Mouse (Mus musculus): ENCODE data around the gene Daam1.

- no peak for TF ChIP-seq CTCF (IDR thresholded peaks at IDR 0.05)
- TF ChIP-seq EP300 (IDR thresholded peaks at IDR 0.05) = no peak
Measured at GRCm38 (mm10) chr12:71784666-71785255, 46.1 kb upstream of the Daam1 start.

All from lung, postnatal 0 days (tissue).